Mouse (Mus musculus) hindbrain, embryonic 12.5 days (tissue): ENCODE results near the gene Aff2. TPM values are rescaled to one million over a fixed set of nuclear protein-coding genes. Genes with fewer than 3 reads are reported as not detected.

Experiments
- ATAC-seq: fragments of 200-750 bp; cut with Nextera tagmentation; 2 replicates; pipeline ENCODE4 v1.8.0; 2017; ENCODE audit warnings: moderate TSS enrichment; ENCODE audit not compliant: low FRiP score
- H3K27ac ChIP-seq: fragments of 300-500 bp; sonication (generic); 2 replicates; pipeline ENCODE4 v1.5.1; 2016; ENCODE audit warnings: mild to moderate bottlenecking
- H3K27me3 ChIP-seq: fragments of 300-500 bp; sonication (generic); 2 replicates; pipeline ENCODE4 v1.6.1; 2016; ENCODE audit warnings: mild to moderate bottlenecking
- H3K36me3 ChIP-seq: fragments of 300-500 bp; sonication (generic); 2 replicates; pipeline ENCODE4 v1.6.1; 2016; ENCODE audit warnings: mild to moderate bottlenecking
- H3K4me1 ChIP-seq: fragments of 300-500 bp; sonication (generic); 2 replicates; pipeline ENCODE4 v1.6.1; 2016
- H3K4me2 ChIP-seq: fragments of 300-500 bp; sonication (generic); replicated peaks from 2 replicates; pipeline ENCODE4 v1.6.1; 2016; ENCODE audit warnings: mild to moderate bottlenecking
- H3K4me3 ChIP-seq: fragments of 300-500 bp; sonication (generic); 2 replicates; pipeline ENCODE4 v1.5.1; 2016; ENCODE audit warnings: mild to moderate bottlenecking
- H3K9ac ChIP-seq: fragments of 300-500 bp; sonication (generic); 2 replicates; pipeline ENCODE4 v1.6.1; 2016; ENCODE audit warnings: mild to moderate bottlenecking, moderate library complexity
- H3K9me3 ChIP-seq: fragments of 300-500 bp; sonication (generic); replicated peaks from 2 replicates; pipeline ENCODE4 v1.6.1; 2016; ENCODE audit warnings: mild to moderate bottlenecking
- WGBS: fragments of 180-500 bp; shearing (Covaris S2); methylation state at CpG from one replicate; pipeline ENCODE4 v1.1.7; 2016; 5-methylcytosine and 5-hydroxymethylcytosine counted together
- polyA plus RNA-seq: library from polyadenylated mRNA; unstranded; fragments of >200 nt; fragmentation: Nextera tagmentation; extraction: Ambion mirVana; gene quantifications from 2 replicates; pipeline ENCODE4 v1.2.1, GENCODE M21; 2016

Aff2 gene
- polyA plus RNA-seq, result 17.5 and 24.5 TPM in 2 replicates

DNA sequence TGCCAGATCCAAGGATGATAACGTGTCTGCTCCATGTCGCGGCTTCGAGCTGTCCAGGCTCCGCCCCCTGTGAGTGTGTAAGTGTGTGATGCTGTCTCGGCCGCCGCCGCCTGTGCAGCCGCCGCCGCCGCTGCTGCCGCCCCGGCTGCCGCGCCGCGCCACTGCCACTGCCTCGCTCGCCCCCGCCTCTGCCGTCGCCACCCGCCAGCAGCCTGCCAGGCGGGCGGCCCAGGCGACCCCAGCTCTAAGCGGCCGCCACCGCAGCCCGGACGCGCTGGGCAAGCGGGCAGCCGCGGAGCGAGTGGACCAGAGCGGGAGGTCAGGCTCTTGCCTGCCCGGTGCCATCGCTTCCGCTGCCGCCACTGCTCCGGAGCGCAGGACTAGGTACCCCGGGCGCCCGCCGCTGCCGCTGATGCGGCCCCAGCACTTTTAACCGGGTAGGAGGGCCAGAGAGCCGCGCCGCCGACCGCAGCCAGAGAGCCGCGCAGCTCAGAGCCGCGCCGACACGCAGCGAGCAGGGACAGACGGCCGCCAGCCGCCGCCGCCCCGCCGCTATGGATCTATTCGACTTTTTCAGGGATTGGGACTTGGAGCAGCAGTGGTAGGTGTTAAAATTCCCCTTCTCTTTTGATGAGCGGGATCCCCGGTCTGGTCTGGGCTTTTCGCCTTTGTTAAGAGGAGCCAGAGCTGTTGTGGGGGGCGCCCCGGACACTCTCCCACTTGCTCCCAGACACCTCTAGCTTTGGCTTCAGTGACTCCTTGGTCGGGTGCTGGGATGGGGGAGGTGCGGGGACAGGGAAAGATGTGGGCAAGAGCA is at the start of gene Aff2:
Gene Aff2, plus strand, starts transcription at position 57 of the 817 bp plus-strand sequence.
- H3K27ac ChIP-seq, result peak within 1 kb of the TSS; percentile 86
- peak within 1 kb of the TSS; percentile 56 for H3K4me3 ChIP-seq
- no peaks in the 10 kb centered on the region for H3K36me3 ChIP-seq
- no peaks in the 10 kb centered on the region for H3K9me3 ChIP-seq
- H3K4me2 ChIP-seq, result peak within 1 kb of the TSS; percentile 62
- ATAC-seq, result peak; percentile 92
- peak within 1 kb of the TSS; percentile 77 for H3K9ac ChIP-seq
- 0 out of 2 replicates have a peak, but pooled peaks cover 4% of the 10 kb centered on the region for H3K4me1 ChIP-seq
- peaks cover 9% of the 10 kb centered on the region for H3K27me3 ChIP-seq
- 18% methylated on average over 54 of the region's 79 CpGs for WGBS

DNA sequence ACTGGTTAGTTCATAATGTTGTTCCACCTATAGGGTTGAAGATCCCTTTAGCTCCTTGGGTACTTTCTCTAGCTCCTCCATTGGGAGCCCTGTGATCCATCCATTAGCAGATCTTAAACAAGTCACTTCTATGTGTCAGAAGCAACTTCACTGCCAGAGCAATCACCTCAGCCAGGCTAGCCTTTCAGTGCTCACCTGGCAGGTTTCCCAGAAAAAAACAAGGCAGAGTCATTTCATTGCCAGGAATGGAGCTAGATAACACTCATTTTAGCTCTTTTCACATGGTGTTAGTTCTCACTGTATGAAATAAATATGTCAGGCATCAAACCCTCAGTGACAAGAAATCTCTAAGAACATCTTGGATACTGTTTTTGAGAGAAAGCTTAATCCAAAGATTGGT is 22.8 kb upstream of the Aff2 start:
- Histone ChIP-seq H3K4me1 (no peaks in the 10 kb centered on the region), H3K36me3 (no peaks in the 10 kb centered on the region), H3K9me3 (no peaks in the 10 kb centered on the region), H3K27ac (no peak overlapping the region), H3K4me2 (no peak overlapping the region), H3K9ac (no peak overlapping the region), H3K4me3 (no peak overlapping the region), H3K27me3 (no peaks in the 10 kb centered on the region)
- no peak for ATAC-seq

DNA sequence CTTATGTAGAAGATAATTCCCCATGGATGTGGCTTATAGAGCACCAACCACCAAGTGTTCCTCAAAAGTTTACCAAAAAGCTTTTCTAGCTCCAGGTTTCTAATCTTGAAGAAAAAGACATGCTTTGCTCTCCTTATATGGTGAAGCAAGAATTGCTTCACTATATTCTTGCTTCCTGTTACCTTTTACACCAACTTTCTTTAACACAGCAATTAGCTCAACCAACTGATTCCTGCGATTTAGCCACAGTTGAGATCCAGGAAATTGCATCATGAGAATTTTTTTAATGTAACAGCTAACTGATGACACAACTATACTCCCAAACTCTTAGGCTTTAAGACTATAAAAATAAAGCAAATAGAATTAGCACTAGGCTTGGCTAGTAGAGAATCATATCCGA is 4.5 kb upstream of the Aff2 start:
- Histone ChIP-seq H3K9me3 (no peaks in the 10 kb centered on the region), H3K4me2 (no peak overlapping the region), H3K36me3 (no peaks in the 10 kb centered on the region), H3K4me1 (no peaks in the 10 kb centered on the region), H3K27ac (no peak overlapping the region), H3K9ac (no peak overlapping the region), H3K4me3 (no peak overlapping the region), H3K27me3 (peaks cover 9% of the 10 kb centered on the region)
- no peak for ATAC-seq
- 89% methylated on average over 2 of the region's 2 CpGs for WGBS

DNA sequence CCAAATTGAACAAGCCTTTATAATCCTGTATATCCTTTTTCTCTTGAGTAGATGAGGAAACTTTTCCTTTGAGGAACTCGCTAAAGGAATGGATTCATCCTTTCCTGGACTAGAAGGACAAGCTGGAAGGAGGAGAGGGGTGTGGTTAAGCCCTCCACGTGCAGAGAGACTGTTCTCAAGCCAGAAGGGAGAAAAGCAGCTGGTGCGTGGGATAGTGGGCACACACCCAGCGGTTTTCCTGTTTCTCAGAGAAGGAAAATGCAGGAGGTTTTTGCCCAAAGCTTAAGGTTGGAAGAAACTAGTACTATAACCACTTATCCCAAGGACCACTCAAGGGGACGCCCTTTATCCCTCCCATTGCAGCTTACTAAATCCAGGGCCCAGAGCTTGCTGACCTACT is 734 bp upstream of the Aff2 start:
- no peak for ATAC-seq
- peak overlapping the region; percentile 56 for H3K4me3 ChIP-seq
- no peaks in the 10 kb centered on the region for H3K9me3 ChIP-seq
- H3K4me1 ChIP-seq, result 0 out of 2 replicates have a peak, but pooled peaks cover 4% of the 10 kb centered on the region
- no peak overlapping the region for H3K27ac ChIP-seq
- WGBS, result 33% methylated on average over 5 of the region's 5 CpGs
- peaks cover 9% of the 10 kb centered on the region for H3K27me3 ChIP-seq
- H3K4me2 ChIP-seq, result peak overlapping the region; percentile 62
- no peaks in the 10 kb centered on the region for H3K36me3 ChIP-seq
- no peak overlapping the region for H3K9ac ChIP-seq

DNA sequence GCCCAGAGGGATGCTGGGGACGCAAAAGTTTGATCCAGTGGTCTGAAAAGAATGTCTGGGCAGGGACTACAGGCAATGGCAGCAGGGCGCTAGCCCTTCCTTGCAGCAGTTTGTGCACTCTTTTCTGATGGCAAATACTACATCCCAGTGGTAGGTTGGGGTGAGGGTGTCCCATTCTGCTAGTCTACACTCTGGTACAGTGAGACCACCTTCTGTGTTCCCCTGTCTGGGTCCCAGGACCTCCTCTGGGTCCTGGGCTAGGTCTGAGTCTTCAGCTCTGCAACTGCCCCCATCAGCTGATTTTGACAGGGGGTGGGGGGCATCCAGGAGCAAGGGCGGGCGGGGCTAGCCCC is 233 bp upstream of the Aff2 start:
- peak overlapping the region; percentile 77 for H3K9ac ChIP-seq
- H3K4me1 ChIP-seq, result 0 out of 2 replicates have a peak, but pooled peaks cover 4% of the 10 kb centered on the region
- peak; percentile 87 for ATAC-seq
- H3K4me3 ChIP-seq, result peak overlapping the region; percentile 56
- H3K27me3 ChIP-seq, result peaks cover 9% of the 10 kb centered on the region
- H3K9me3 ChIP-seq, result no peaks in the 10 kb centered on the region
- no peak overlapping the region for H3K27ac ChIP-seq
- 22% methylated on average over 4 of the region's 4 CpGs for WGBS
- H3K36me3 ChIP-seq, result no peaks in the 10 kb centered on the region
- H3K4me2 ChIP-seq, result peak overlapping the region; percentile 62

DNA sequence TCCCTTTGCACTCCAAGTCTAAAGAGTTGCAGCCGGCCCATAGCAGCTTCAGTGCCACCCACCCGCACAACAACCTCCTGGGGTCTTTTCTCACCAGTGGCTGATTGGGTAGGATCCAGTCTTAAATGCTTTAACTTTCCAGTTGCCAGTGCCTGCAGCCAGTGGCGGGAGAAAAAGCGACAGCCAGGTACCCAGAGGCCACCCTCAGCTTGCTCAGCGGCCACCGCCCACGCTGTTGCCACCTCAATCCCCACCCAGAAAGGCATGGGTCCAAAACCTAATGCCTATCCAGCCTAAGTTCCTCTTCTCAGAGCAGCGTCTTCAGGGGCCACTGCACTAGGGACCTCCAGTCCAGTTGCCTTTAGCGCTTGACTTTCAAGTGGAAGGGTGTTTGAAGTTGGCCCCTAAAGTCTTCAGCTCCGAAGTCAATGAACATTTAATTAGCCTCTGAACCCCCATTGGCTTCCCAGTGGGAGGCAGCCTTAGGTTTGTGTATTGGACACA is 1.0 kb downstream of the Aff2 start:
- Histone ChIP-seq H3K4me3 (peak overlapping the region; percentile 56), H3K9me3 (no peaks in the 10 kb centered on the region), H3K36me3 (no peaks in the 10 kb centered on the region), H3K9ac (peak overlapping the region; percentile 77), H3K4me1 (0 out of 2 replicates have a peak, but pooled peaks cover 4% of the 10 kb centered on the region), H3K4me2 (peak overlapping the region; percentile 62), H3K27ac (no peak overlapping the region; the same call in 1 of the 2 replicates), H3K27me3 (peaks cover 9% of the 10 kb centered on the region)
- 24% methylated on average over 10 of the region's 10 CpGs for WGBS
- ATAC-seq, result no peak

DNA sequence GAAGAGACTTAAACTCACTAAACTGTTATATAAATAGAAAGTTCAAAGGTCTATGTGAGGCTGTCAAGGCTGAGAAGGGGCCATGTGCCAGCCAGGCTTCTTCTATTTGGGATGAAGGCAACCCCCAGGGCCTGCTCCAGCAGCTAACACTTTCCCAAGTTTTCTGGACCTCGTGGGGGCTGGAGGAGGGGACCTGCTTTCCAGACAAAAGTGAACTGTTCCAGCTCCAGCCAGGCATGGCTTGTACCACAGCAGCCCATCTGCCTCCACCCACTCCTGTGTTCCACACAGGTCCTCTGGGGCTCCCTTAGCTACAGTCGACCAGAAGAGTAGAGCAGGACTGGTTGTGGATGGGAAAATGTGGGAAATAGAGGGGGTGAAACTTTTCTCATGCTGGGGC is 4.1 kb downstream of the Aff2 start:
- no peak for ATAC-seq
- peaks cover 7% of the 10 kb centered on the region; the same call in 1 of the 2 replicates for H3K27me3 ChIP-seq
- no peaks in the 10 kb centered on the region for H3K36me3 ChIP-seq
- H3K4me2 ChIP-seq, result no peak overlapping the region; the same call in 1 of the 2 replicates
- WGBS, result 10% methylated on average over 2 of the region's 2 CpGs
- H3K4me1 ChIP-seq, result 0 out of 2 replicates have a peak, but pooled peaks cover 4% of the 10 kb centered on the region
- H3K4me3 ChIP-seq, result no peak overlapping the region
- H3K27ac ChIP-seq, result no peak overlapping the region
- no peaks in the 10 kb centered on the region for H3K9me3 ChIP-seq
- no peak overlapping the region for H3K9ac ChIP-seq

DNA sequence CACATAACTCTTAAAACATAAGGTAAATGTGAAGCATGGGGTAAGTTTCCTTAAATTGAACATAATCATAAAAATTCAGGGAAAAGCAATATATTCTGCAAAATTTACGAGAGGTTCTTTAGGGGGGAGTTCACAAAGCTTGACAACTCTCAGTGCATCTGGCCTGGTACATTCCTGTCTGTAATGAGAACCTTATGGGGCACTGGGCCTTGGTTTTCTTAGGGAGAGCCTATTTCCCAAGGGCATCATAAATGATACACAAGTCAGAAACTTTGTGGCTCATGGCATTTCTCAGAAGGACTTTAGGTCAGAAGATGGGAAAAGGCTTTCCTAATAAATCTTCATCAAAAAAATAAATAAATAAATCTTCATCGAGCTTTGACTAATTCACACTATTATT is 13.2 kb downstream of the Aff2 start:
- no peaks in the 10 kb centered on the region for H3K36me3 ChIP-seq
- H3K4me3 ChIP-seq, result no peak overlapping the region
- H3K27me3 ChIP-seq, result no peaks in the 10 kb centered on the region
- H3K9me3 ChIP-seq, result no peaks in the 10 kb centered on the region
- ATAC-seq, result no peak
- no peak overlapping the region for H3K27ac ChIP-seq
- WGBS, result 65% methylated on average over 2 of the region's 2 CpGs
- no peaks in the 10 kb centered on the region for H3K4me1 ChIP-seq
- no peak overlapping the region for H3K4me2 ChIP-seq
- H3K9ac ChIP-seq, result no peak overlapping the region

DNA sequence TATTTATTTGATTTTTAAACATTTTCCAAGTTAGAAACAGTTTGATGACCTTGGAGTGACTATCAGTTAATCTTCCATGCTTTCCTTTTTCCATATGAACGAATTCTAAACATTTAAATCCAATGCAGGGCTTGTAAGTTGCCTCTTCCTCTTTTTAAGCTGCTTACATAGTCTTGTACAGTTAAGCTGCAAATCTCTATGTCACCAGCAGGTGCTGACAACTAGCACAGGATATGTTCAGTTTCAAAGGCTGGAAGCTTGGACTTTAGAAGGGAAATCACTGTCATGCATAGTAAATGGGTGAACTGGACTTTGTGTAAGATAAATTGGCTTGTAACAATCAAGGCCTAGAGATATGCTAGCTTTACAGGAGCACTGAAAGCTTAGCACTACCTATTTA is 29.6 kb downstream of the Aff2 start:
- ATAC-seq, result no peak
- H3K9ac ChIP-seq, result no peak overlapping the region
- H3K27ac ChIP-seq, result no peak overlapping the region
- no peaks in the 10 kb centered on the region for H3K9me3 ChIP-seq
- no peaks in the 10 kb centered on the region for H3K36me3 ChIP-seq
- H3K4me1 ChIP-seq, result no peaks in the 10 kb centered on the region
- no peak overlapping the region for H3K4me3 ChIP-seq
- no peaks in the 10 kb centered on the region for H3K27me3 ChIP-seq
- WGBS, result 40% methylated on average over 1 of the region's 1 CpGs
- no peak overlapping the region for H3K4me2 ChIP-seq

DNA sequence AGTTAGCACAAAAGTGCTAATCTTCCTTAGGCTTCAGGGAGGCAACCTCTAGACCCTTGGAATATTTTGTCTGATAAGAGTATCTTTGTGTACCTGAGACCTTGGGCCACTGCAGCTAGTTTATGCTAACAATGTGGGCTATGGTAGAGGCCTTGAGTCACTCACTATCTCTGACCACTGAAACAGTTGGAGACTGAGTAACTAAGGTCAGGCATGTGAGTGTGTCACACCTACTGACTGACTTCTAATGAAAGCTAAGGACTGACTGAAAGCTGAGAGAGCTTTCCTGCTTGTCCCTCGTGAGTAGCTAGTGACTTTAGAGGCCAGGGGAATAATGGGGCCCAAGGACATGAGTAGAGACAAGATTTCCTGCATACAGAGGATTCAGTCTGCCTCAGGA is 54.9 kb downstream of the Aff2 start:
- no peak overlapping the region for H3K9ac ChIP-seq
- WGBS, result 43% methylated on average over 1 of the region's 1 CpGs
- H3K27me3 ChIP-seq, result no peaks in the 10 kb centered on the region
- ATAC-seq, result no peak
- no peak overlapping the region for H3K27ac ChIP-seq
- H3K4me3 ChIP-seq, result no peak overlapping the region
- H3K9me3 ChIP-seq, result no peaks in the 10 kb centered on the region
- no peaks in the 10 kb centered on the region for H3K36me3 ChIP-seq
- H3K4me2 ChIP-seq, result no peak overlapping the region
- H3K4me1 ChIP-seq, result no peaks in the 10 kb centered on the region

DNA sequence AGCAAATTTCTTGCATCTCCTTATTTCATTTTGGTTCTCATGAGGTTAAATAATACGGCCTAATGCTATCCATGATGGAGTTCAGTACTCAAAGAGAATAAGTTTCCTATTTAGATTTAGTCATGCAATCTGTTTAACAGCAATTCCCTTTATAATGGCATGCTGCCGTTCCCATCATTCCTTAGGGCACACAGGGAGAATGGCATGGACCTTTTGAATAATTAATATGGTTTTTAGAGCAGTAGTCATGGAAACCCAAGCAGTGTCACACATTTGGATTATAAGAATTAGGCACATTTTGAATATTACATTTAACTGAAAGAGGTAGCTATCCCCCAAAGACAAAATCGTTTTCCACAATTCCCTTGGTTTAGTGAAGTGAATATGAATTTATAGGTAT is 78.3 kb downstream of the Aff2 start:
- peak; percentile 48; the same call in 1 of the 2 replicates for ATAC-seq

DNA sequence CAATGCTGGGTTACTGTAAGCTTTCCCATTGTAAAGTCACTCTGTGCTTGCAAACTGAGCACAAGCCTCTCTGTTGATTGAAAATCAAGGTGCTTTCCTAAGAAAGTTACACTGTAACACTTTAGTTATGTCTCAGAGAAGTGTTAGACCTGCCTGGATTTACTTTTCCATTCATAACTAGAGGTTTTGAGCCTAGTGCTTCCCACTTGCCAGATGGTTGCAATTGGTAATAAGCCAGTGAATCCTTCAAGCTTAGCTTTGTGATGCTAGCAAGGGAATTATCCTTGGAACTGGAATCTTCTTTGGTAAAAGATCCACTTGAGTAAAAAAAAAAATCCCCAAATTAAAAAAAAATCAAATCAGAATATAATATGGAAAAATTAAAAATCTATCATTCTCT is 81.8 kb downstream of the Aff2 start:
- Histone ChIP-seq H3K4me3 (no peak overlapping the region), H3K27me3 (no peaks in the 10 kb centered on the region), H3K4me1 (no peaks in the 10 kb centered on the region), H3K9me3 (no peaks in the 10 kb centered on the region), H3K27ac (no peak overlapping the region), H3K9ac (no peak overlapping the region), H3K4me2 (no peak overlapping the region), H3K36me3 (no peaks in the 10 kb centered on the region)
- ATAC-seq, result no peak

More for the DNA sequence above, 78.3 kb downstream of the Aff2 start:
- Histone ChIP-seq H3K4me3 (no peak overlapping the region), H3K9ac (no peak overlapping the region), H3K27me3 (no peaks in the 10 kb centered on the region), H3K36me3 (no peaks in the 10 kb centered on the region), H3K4me2 (no peak overlapping the region), H3K4me1 (no peaks in the 10 kb centered on the region), H3K9me3 (no peaks in the 10 kb centered on the region), H3K27ac (no peak overlapping the region)
- WGBS, result 59% methylated on average over 3 of the region's 3 CpGs

DNA sequence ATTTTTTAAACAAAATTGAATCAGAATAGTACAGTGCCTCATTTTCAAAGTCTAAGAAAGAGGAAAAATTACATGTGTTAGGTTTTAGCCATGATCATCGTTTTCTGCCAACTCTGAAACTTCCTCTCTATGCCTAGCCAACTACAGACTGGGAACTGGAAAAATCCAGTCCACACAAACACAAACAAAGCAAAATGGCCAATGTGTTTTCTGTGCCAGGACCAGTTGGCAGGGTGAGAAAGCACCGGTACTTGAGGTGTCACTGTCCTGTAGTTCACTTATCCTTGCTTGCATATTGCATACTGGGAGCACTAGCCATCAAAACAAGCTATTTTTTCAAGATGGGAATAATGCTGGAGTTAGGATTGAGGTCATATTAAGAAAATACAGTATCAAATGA is 100.8 kb downstream of the Aff2 start:
- 87% methylated on average over 2 of the region's 2 CpGs for WGBS
- Histone ChIP-seq H3K9ac (no peak overlapping the region), H3K4me1 (no peaks in the 10 kb centered on the region), H3K9me3 (no peaks in the 10 kb centered on the region), H3K4me3 (no peak overlapping the region), H3K27ac (no peak overlapping the region), H3K36me3 (no peaks in the 10 kb centered on the region), H3K4me2 (no peak overlapping the region), H3K27me3 (no peaks in the 10 kb centered on the region)
- ATAC-seq, result no peak
